Mouse (Mus musculus) spleen, postnatal 36 days (tissue): ENCODE measurements at regions not wholly inside any gene's neighbourhood (a gene's known extent, or its start where the extent isn't known, plus 50 kb on each side); places are given as distances from the start of the nearest gene placed in this dataset.
A peak's percentile ranks its signal among the peaks of the same experiment; 100 is the strongest.
"Not testable (repeated sequence)": the region's sequence is repeated elsewhere in the genome, so short reads cannot be mapped to it uniquely, and the experiment has no call there.

Experiments
- DNase-seq, 2 experiments: peaks; one replicate each; pipeline ENCODE4 v3.0.0; 2022; ENCODE audit warnings: low spot score in 2 of 2, mixed read lengths in 1 of 2

DNA sequence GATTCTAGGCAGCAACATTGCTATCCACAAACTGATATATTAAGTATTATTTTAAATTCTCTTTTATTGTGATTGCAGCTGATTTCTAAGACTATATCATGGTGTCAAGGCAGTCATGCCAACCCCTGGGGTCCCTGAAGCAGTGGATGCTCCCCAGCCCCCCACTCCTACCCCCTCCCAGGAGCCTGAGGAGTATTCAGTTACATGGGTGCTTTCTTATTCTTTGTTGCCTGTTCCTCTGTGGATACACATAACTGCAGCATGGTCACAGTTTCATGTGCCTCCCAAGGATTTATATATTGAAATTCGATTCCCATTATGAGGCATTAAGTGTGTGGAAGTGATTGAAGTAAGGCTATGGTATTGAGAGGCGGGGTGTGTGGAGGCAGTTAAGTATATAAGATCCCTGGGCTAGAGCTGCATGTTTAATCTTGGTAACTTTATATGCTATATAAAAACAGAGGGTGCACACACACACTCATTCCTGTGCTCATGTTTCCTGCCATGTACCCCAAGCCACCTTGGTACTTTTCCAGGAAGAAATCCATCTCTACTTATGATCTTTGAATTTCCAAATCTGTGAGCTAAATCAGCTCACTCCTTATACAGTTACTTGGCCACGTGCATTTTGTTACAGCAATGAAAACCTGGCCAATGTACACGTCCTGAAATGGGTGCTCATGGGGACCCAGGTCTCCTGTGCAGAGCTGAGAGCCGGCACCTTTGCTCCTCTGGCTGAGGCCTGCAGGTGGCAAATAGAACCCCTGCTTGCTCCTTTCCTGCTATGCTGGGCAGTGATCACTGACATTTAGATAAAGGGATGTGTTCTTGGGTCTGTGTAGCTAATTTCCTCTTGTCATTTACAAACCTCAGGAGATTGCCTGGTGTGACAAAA lies 259.0 kb downstream of the Nek10 start:
- no peak for DNase-seq

DNA sequence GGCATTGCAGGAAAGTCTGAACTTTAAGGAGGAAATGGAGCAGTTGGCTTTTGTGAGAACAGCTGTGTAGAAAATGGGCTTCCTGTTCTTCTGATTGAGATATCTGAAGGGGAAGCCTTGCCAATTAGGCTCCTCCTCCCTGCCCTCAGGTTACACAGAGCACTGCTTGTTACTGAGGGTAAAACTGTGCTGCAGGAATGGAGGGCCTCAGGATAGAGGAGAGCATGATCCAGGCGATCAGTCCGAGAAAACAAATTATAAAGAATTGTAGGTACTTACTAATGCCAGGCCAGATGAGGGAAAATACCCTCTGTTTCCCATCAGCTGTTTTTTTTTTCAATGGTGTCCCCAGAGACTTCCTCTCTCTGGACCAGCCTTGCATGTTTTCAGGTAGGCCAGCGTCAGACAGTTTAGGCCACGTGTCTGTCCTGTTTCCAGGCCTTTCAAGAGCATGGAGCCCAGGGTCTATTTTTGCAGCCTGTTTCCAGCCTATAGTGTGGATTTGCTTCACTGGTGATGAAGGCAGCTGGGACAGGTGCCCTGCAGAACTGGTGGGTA lies 259.7 kb downstream of the Nek10 start:
- peak in 1 of 2 experiments; percentile 15 for DNase-seq

DNA sequence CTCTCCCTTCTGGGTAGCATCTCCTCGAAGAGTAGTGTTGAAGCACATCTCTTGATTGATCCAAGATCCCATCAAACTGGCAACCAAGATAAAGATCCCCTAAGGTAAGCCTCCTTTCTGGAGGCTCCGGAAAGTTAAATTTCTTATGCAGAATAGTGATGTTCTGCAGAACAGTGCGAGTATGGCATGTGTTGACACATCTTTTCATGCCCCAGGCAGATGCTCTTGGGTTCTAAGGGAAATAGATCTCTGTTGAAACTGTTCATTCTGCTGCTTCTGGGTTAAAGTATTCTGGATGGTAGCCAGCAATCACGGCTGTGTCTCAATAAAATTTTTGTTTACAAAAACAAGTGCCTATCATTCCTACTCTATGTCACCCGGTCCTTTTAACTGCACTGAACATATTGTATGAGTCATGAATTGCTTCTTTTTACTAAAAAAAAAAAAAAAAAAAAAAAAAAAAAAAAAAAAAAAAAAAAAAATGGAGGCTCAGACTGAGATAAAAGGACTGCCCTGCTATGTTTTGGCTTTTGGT lies 261.8 kb downstream of the Nek10 start:
- DNase-seq = no peak

DNA sequence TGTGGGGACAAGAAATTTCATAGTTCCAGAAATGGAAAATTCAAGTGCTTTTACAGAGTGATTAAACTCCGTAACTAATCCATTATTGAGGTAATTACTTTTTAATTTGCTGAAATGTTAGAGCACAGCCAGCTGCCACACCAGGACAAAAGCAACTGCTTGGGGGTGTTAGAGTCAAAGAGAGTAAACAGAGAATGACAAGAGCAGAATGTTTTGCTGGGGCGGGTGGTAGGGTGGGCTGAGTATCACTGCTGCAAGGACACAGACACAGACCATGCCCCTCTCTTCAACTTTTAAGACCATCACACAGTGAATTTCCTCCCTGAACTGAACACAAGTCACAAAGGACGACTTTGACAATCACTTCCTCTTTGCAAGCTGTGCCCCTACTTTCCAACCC lies 272.7 kb downstream of the Nek10 start:
- no peak for DNase-seq

GRCm38 (mm10) chr14:15082889-15083288 lies 279.7 kb downstream of the Nek10 start:
- no peak for DNase-seq

- peak in 1 of 2 experiments; percentile 5 for DNase-seq
Observed at GRCm38 (mm10) chr14:15083812-15084211, 280.6 kb downstream of the Nek10 start.

- no peak for DNase-seq
Observed at GRCm38 (mm10) chr14:15087061-15087460, 283.8 kb downstream of the Nek10 start.

DNA sequence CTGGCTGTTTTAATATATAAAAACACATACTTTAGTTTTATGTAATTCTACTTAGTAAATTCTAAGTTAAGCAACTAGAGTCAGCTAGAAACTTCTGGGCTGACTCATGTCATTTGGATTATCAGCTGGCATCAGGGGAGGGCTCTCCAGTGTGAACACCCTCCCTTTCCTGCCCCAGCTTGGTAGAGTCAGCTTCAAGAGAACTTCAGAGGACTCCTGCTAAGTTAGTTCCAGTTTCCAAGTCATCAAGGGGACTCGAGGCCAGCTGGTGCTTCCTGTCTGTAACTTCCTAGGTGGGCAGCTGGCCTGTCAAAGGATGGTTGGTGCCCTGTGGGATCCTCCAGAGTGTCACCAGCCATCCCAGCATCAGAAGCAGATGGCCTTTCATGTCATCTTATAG lies 293.6 kb downstream of the Nek10 start:
- DNase-seq = no peak

- DNase-seq = no peak
Observed at GRCm38 (mm10) chr14:15099909-15100308, 296.7 kb downstream of the Nek10 start.

GRCm38 (mm10) chr14:15107795-15108321 lies 304.6 kb downstream of the Nek10 start:
- DNase-seq = no peak

DNA sequence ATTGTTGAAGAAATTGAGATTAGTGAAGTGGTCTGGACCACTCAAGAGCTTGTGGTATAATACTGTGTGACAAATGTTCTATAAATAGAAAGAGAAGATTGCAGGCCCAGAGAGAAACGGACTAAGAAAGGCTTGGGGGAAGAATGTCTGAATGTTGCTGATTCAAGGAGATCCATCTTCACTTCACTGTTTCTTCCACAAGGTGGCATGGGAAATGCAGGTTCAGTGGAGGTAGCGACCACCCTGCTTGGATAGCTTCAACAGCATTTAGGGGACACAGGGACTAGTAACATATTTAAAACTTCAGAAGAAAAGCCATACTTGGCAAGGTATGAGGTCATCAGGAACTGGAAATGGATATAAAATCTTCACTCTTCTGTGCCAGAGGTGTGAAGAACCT lies 316.5 kb downstream of the Nek10 start:
- DNase-seq = no peak

- no peak for DNase-seq
Observed at GRCm38 (mm10) chr14:15128157-15128556, 310.6 kb downstream of the Lrrc3b start.

- DNase-seq = not testable (repeated sequence)
Observed at GRCm38 (mm10) chr14:15140871-15141270, 297.9 kb downstream of the Lrrc3b start.

DNA sequence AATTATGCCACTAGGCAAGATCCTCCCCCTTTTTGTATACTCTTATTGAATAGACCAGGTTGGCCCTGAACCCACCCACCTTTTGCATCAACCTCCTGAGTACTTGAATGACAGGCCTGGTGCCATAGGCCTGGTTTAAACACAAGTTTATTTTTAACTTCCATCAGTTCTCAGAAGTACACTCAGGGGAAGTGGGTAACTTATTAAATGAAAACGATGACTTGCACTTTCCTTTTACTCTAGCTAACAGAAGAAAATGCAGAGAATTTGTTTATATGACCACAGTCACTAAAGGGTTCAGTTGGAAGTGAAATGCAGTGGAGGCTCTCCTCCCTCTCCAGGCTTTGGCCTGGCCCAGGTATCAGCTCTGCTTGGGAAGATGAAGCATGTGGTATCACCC lies 295.9 kb downstream of the Lrrc3b start:
- no peak for DNase-seq

GRCm38 (mm10) chr14:15148516-15148915 lies 290.3 kb downstream of the Lrrc3b start:
- no peak for DNase-seq
